Mouse (Mus musculus) hindbrain, embryonic 13.5 days (tissue): ENCODE results near the gene Cntn1. TPM values are rescaled to one million over a fixed set of nuclear protein-coding genes. Genes with fewer than 3 reads are reported as not detected.

ENCODE experiments used
- ATAC-seq: fragments of 200-750 bp; cut with Nextera tagmentation; 2 replicates; pipeline ENCODE4 v1.8.0; 2017; ENCODE audit warnings: moderate TSS enrichment; ENCODE audit not compliant: low FRiP score
- H3K27ac ChIP-seq: fragments of 300-500 bp; sonication (generic); 2 replicates; pipeline ENCODE4 v1.5.1; 2015; ENCODE audit warnings: inconsistent platforms, mild to moderate bottlenecking, moderate library complexity
- H3K27me3 ChIP-seq: fragments of 300-500 bp; sonication (generic); 2 replicates; pipeline ENCODE4 v1.6.1; 2015; ENCODE audit warnings: mild to moderate bottlenecking, inconsistent platforms
- H3K36me3 ChIP-seq: fragments of 300-500 bp; sonication (generic); 2 replicates; pipeline ENCODE4 v1.6.1; 2015; ENCODE audit warnings: mild to moderate bottlenecking, inconsistent platforms
- H3K4me1 ChIP-seq: fragments of 300-500 bp; sonication (generic); replicated peaks from 2 replicates; pipeline ENCODE4 v1.6.1; 2015; ENCODE audit warnings: inconsistent platforms
- H3K4me2 ChIP-seq: fragments of 300-500 bp; sonication (generic); 2 replicates; pipeline ENCODE4 v1.6.1; 2015; ENCODE audit warnings: inconsistent platforms, mild to moderate bottlenecking, moderate library complexity
- H3K4me3 ChIP-seq: fragments of 300-500 bp; sonication (generic); 2 replicates; pipeline ENCODE4 v1.5.1; 2015; ENCODE audit warnings: mild to moderate bottlenecking, inconsistent platforms
- H3K9ac ChIP-seq: fragments of 300-500 bp; sonication (generic); 2 replicates; pipeline ENCODE4 v1.6.1; 2015; ENCODE audit warnings: mild to moderate bottlenecking, inconsistent platforms
- H3K9me3 ChIP-seq: fragments of 300-500 bp; sonication (generic); 2 replicates; pipeline ENCODE4 v1.6.1; 2016; ENCODE audit warnings: inconsistent platforms
- polyA plus RNA-seq: library from polyadenylated mRNA; unstranded; fragments of >200 nt; fragmentation: Nextera tagmentation; extraction: Ambion mirVana; gene quantifications from 2 replicates; pipeline ENCODE4 v1.2.1, GENCODE M21; 2015

Gene Cntn1
- polyA plus RNA-seq, 1 experiment from 2014 or later, result 28.6 TPM

DNA sequence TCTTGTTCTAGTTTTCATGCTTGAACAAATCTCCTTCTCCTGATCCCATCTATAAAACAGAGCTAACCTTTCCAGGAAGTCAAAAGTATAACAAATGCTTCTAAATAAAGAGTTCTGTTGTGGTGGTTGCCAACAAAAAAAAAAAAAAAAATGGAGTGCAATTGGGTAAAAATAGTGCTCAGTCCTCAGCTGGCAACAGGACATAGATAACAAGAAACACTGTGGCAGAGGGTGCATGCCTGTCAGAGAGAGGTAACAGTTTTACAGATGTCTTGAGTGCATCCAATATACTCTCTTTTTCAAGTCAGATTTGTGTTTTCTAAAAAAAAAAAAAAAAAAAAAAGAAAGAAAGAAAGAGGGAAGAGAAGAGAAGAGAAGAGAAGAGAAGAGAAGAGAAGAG, 313.6 kb downstream of the Cntn1 start:
- Histone ChIP-seq H3K9ac (no peak overlapping the region), H3K4me3 (no peak overlapping the region), H3K27ac (no peak overlapping the region), H3K4me1 (peaks cover 3% of the 10 kb centered on the region; the same call in 1 of the 2 replicates), H3K36me3 (no peaks in the 10 kb centered on the region), H3K4me2 (no peak overlapping the region), H3K9me3 (no peaks in the 10 kb centered on the region), H3K27me3 (no peaks in the 10 kb centered on the region)
- no peak for ATAC-seq

Other genes with a start within 250 kb of the Cntn1 start
- gene Smgc, start 212.9 kb upstream of the Cntn1 start, polyA plus RNA-seq, result not detected in 2 replicates